Mouse (Mus musculus): ENCODE measurements at regions not wholly inside any gene's neighbourhood (a gene's known extent, or its start where the extent isn't known, plus 50 kb on each side); places are given as distances from the start of the nearest gene placed in this dataset.

GRCm38 (mm10) chr7:73261750-73262149 lies 113.6 kb upstream of the Rgma start:
- no peak for DNase-seq (ENCODE audit: low spot score)

DNA sequence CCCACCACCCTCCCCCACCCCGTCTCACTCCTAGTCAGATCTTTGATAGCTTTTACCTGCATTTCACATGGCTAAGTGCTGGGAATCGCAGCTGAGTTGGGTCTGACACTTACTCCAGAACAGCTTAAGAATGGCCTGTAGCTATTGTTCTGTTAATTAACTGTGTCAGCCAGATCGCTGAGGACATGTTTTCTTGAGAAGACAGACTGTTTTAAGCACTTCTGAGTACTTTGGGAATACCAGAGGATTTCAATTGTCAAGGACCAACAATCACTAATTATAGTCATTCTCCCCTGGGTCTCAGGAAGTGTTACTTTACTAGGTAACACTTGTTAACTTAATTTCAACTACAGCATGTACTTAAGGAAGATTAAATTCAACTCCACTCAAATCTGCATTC lies 112.8 kb upstream of the Rgma start:
- DNase-seq (ENCODE audit: low spot score), result no peak

- DNase-seq (ENCODE audit: low spot score), result no peak
Measured at GRCm38 (mm10) chr7:73269626-73270025, 105.7 kb upstream of the Rgma start.

DNA sequence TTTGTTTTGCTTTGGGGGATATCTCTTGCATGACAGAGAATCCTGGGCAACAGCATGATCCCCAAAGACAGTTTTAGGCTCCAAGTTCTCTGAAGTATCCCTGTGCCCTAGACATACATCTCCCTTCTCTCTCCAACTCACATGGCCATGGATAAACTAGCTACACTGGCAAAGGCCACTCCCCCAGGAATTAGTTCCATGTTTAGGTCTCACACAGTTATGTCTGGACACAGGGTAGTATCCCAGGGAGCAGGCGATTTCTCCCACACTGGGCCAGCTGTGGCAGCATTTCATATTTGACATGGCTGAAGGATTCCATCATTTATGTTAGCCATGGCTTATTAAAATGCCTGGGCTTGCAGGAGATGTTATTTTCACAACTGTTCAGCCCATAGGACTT lies 102.5 kb upstream of the Rgma start:
- DNase-seq (ENCODE audit: low spot score), result no peak

DNA sequence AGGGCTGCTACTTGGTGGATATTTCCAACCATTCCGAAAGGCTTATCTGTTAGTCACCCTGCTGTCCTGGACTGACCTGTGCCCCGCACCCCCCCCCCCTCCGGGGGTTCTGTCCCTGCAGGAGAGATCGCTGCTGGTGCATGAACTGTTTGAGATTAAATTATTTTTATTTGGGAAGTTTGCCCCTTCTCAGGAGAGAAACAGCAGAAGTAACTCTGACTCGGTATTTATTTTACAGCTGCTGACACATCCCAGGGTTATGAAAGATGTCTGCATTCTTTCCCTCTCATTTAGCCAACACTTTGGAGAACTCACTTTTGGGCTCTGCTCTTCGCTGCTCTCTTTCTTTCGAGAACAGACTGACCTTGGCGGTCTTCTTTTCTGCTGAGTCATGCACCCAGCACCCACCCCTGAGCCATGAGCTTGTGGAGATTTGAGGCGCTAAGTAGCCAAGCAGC lies 99.5 kb upstream of the Rgma start:
- peak; percentile 81 for DNase-seq (ENCODE audit: low spot score)

DNA sequence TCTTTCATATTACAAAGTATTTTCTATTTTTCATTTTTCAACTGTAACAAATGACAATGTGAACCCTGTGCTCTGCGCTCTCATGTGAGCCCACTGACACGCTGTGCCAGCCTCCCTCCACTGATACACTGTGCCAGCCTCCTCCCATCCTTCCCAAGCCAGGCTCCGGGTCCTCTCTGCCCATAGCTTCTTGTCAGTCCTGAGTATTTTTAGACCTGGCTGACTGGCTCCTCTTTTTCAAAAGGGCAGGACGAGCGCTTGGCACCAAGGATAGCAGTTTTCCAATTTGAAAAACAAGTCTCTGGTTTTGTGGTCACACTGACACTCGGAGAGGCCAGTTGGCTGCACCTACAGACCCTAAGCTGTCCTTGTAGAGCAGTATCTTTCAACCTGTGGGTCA lies 96.7 kb upstream of the Rgma start:
- peak; percentile 76 for DNase-seq (ENCODE audit: low spot score)

DNA sequence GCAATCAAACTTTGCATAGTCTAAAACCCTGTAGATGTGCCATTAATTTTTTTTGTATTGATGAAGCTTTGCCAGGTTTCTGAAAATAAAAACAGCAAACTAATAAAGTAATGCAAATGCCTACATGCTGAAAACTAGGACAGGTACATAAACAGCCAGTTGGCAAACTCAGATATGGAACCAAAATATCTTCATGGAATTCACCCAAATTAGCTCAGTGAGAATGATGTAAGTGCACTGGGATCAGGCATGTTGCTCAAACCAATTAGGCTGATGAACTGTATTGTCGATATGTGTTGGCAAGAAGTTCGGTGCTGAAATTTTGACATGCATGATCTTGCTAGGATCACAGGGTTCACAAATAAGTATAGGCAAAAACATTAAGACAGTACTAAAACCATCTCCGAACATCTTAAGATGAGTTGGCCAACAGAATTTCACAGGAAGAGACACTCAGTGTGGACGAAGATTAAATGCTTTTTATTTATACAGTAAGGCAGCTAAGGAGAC lies 95.3 kb upstream of the Rgma start:
- DNase-seq (ENCODE audit: low spot score), result no peak

- no peak for DNase-seq (ENCODE audit: low spot score)
Measured at GRCm38 (mm10) chr7:73286244-73286643, 89.1 kb upstream of the Rgma start.

GRCm38 (mm10) chr7:73293337-73293736 lies 82.0 kb upstream of the Rgma start:
- DNase-seq (ENCODE audit: low spot score), result peak; percentile 60

DNA sequence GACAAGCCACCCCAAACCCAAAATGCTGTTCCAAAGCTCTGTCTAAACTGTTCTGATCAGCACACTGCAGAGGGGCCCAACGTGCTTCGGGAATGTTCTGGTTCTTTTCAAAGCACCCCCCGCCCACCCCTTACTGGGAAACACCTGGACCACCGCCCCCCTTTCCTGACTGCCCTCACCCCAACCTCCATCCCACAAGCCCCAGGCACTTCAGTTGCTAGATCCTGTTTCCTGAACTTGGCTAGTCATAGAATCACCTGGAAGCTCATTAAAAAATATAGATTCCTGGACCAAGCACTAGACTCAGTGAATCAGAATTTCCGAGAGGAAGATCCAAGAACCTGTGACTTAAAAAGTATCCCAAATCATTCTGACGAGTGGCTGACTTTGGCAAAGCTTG lies 80.9 kb upstream of the Rgma start:
- DNase-seq (ENCODE audit: low spot score), result no peak

- no peak for DNase-seq (ENCODE audit: low spot score)
Measured at GRCm38 (mm10) chr7:73302501-73302900, 72.8 kb upstream of the Rgma start.

DNA sequence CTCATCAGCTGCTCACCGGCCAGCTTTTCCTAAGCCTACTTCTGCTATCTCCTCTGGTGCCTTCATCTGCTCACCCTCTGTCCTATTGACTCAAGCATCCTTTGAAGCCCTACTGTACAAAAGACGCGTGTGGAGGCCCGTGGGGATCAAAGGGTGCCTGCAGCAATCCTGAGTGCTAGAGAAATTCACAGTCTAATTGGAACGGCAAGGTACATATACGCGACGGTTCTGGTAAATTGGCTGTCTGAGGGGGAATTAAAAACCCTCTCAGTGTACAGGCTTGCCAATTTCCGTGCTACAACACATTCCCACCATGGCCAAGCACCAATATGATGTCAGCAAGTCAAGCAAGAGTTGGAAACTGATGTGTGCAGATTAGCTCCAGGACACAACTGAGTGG lies 71.5 kb upstream of the Rgma start:
- DNase-seq (ENCODE audit: low spot score), result no peak

DNA sequence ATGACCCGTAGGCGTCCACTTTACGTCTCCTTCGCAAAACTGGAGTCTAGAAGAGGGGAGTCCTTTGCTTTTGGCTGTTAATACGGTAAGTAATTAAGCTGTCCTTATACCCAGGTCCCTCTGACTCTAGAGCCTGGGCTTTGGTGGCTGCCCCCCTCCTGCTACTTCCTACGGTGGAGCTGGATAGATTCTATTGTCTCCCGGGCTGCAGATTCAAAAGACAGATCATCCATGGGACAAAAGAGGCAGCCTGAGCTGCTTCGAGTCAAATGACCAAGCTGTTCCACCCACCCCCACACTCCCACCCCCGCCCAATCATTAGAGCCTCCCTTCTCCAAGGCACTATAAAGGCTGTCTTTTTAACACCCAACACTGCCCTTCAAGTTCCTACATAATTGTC lies 70.5 kb upstream of the Rgma start:
- DNase-seq (ENCODE audit: low spot score), result no peak

- no peak for DNase-seq (ENCODE audit: low spot score)
Measured at GRCm38 (mm10) chr7:73305286-73305975, 69.9 kb upstream of the Rgma start.

- DNase-seq (ENCODE audit: low spot score), result no peak
Measured at GRCm38 (mm10) chr7:73306296-73306695, 69.0 kb upstream of the Rgma start.

DNA sequence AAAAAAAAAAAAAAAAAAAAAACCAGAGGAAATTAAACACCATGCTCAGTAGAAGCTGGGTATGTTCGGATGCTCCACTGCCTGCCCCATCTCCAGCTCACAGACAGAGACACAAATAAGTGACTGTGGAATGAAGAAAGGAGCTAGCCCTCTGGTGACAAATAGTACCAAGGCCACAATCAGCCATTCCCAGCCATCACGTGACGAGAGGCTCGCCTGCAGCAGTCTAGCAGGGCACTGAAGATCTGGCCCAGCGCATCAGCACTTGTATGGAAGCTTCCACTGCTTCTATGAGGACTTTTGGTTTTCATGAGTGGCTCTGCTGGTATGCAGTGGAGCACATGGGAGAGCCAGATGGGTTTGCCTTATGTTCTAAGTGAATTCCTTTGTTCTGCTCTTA lies 68.6 kb upstream of the Rgma start:
- DNase-seq (ENCODE audit: low spot score), result no peak

DNA sequence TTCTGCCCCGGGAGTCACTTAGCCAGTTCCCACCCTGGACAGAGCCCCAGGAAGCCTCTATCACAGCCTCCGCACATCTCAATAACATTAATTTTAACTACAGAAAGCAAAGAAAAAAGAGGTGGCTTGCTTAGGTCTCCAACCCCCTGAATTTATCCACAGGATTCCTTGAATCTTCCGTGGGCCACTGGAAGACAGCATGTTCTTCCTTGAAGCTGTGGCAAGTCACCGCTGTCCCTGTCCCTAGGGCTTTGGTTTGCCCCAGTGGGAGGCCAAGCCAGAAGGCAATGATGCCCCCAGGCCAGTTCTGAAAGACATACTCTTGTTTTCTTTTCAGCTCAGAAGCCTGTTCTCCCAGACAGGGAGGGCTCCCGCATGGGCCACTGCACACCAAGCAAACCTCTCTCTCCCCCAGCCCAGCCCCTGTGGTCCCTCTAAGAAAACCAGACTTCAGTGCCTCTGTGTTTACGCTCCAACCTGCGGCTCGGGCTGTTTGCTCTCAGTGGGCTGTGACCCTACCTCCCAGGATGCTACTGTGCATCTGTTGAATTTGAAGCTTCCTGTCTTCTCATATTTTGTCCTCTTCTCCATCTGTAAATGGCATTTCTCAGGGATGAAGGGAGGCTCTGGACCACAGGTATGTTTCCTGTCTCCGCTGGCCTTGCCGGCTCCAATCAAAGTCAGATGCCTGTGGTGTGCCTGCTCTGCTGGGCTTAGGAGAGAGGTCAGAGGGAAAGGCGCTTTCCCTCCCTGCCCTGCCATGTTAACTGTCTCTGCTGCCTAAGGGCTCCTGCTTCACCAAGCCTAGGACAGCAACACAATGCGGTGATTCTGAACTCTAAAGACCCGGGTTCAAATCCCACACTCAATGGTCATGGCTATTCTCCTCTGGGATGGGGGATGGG lies 67.5 kb upstream of the Rgma start:
- no peak for DNase-seq (ENCODE audit: low spot score)

- DNase-seq (ENCODE audit: low spot score), result no peak
Measured at GRCm38 (mm10) chr7:73308981-73309380, 66.3 kb upstream of the Rgma start.

GRCm38 (mm10) chr7:73310056-73310455 lies 65.3 kb upstream of the Rgma start:
- DNase-seq (ENCODE audit: low spot score), result no peak

- DNase-seq (ENCODE audit: low spot score), result no peak
Measured at GRCm38 (mm10) chr7:73310581-73311136, 64.7 kb upstream of the Rgma start.

DNA sequence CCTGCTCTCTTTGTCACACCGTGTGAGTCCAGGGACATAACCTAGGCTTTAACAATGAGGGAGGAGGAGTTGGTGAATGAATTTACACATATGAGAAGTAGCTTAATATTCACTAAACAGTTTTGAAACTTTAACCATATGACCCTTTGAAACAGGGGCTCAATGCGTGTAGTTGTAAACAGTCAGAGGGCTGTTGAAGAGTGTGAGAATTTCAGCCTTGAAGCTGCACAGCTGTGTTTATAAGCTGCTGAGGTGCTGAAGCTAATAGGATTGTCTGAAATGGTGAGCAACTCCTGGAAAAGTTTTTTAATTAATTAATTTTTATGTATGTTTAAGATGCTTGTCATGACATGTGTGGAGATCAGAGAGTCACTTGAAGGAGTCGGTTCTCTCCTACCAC lies 59.8 kb upstream of the Rgma start:
- DNase-seq (ENCODE audit: low spot score), result no peak

- DNase-seq (ENCODE audit: low spot score), result no peak
Measured at GRCm38 (mm10) chr7:73317574-73317973, 57.7 kb upstream of the Rgma start.
